Mouse (Mus musculus): ENCODE measurements around the gene Sec14l1. TPM values are rescaled to one million over a fixed set of nuclear protein-coding genes. Genes with fewer than 3 reads are reported as not detected.

Gene Sec14l1
- polyA plus RNA-seq, 1 experiment: 133 TPM

DNA sequence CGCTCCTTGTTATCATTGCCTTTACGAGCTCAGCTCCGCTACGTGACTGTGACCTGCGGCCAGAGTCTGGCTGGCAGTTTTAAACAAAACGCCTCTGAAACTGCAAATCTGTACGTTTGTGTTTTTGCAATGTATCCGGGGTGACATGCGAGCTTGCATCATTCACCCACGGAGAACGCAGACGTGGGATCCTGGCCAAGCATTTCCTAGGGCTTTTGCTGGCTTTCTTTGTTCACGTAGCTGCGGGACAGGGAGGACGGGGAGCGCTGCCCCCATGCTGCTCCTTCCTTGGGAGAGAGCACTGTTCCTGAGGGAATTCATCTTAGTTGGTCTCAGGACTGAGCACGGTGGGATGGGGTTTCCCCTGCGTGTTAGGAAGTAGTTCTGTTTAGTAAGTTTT is 2.4 kb downstream of the Sec14l1 start:
- Histone ChIP-seq H3K27me3 (ENCODE audit: control insufficient read depth, insufficient read depth, low read length) (no peaks in the 10 kb centered on the region), H3K27ac (ENCODE audit: control insufficient read depth, insufficient read depth, low read depth, low read length) (no peak overlapping the region), H3K4me3 (ENCODE audit: control insufficient read depth, low read depth, low read length) (no peak overlapping the region; the same call in 1 of the 2 replicates), H3K4me1 (ENCODE audit: control insufficient read depth, insufficient read depth, low read length) (peaks cover 25% of the 10 kb centered on the region), H3K36me3 (ENCODE audit: control insufficient read depth, insufficient read depth, low read length) (no peaks in the 10 kb centered on the region)
- TF ChIP-seq CTCF (IDR thresholded peaks at IDR 0.05; ENCODE audit: control insufficient read depth, insufficient read depth, insufficient replicate concordance, low read depth, low read length) (no peak), POLR2A (IDR thresholded peaks at IDR 0.05; ENCODE audit: control insufficient read depth, low read depth, low read length) (no peak)

GRCm38 (mm10) chr11:117117791-117118190 is 2.8 kb downstream of the Sec14l1 start:
- H3K4me1 ChIP-seq (ENCODE audit: control insufficient read depth, insufficient read depth, low read length): peaks cover 25% of the 10 kb centered on the region
- H3K27me3 ChIP-seq (ENCODE audit: control insufficient read depth, insufficient read depth, low read length): no peaks in the 10 kb centered on the region

GRCm38 (mm10) chr11:117118248-117118647 is 3.3 kb downstream of the Sec14l1 start:
- no peaks in the 10 kb centered on the region for H3K27me3 ChIP-seq (ENCODE audit: control insufficient read depth, insufficient read depth, low read length)
- no peaks in the 10 kb centered on the region for H3K36me3 ChIP-seq (ENCODE audit: control insufficient read depth, insufficient read depth, low read length)
- H3K4me3 ChIP-seq (ENCODE audit: control insufficient read depth, low read depth, low read length): no peak overlapping the region
- peaks cover 25% of the 10 kb centered on the region for H3K4me1 ChIP-seq (ENCODE audit: control insufficient read depth, insufficient read depth, low read length)
- TF ChIP-seq CTCF (IDR thresholded peaks at IDR 0.05; ENCODE audit: control insufficient read depth, insufficient read depth, insufficient replicate concordance, low read depth, low read length) (no peak), POLR2A (IDR thresholded peaks at IDR 0.05; ENCODE audit: control insufficient read depth, low read depth, low read length) (no peak)
- H3K27ac ChIP-seq (ENCODE audit: control insufficient read depth, insufficient read depth, low read depth, low read length): no peak overlapping the region

More at GRCm38 (mm10) chr11:117117791-117118190, 2.8 kb downstream of the Sec14l1 start:
- no peak overlapping the region for H3K4me3 ChIP-seq (ENCODE audit: control insufficient read depth, low read depth, low read length)
- H3K36me3 ChIP-seq (ENCODE audit: control insufficient read depth, insufficient read depth, low read length): no peaks in the 10 kb centered on the region
- TF ChIP-seq CTCF (IDR thresholded peaks at IDR 0.05; ENCODE audit: control insufficient read depth, insufficient read depth, insufficient replicate concordance, low read depth, low read length) (no peak), POLR2A (IDR thresholded peaks at IDR 0.05; ENCODE audit: control insufficient read depth, low read depth, low read length) (no peak)
- H3K27ac ChIP-seq (ENCODE audit: control insufficient read depth, insufficient read depth, low read depth, low read length): no peak overlapping the region

DNA sequence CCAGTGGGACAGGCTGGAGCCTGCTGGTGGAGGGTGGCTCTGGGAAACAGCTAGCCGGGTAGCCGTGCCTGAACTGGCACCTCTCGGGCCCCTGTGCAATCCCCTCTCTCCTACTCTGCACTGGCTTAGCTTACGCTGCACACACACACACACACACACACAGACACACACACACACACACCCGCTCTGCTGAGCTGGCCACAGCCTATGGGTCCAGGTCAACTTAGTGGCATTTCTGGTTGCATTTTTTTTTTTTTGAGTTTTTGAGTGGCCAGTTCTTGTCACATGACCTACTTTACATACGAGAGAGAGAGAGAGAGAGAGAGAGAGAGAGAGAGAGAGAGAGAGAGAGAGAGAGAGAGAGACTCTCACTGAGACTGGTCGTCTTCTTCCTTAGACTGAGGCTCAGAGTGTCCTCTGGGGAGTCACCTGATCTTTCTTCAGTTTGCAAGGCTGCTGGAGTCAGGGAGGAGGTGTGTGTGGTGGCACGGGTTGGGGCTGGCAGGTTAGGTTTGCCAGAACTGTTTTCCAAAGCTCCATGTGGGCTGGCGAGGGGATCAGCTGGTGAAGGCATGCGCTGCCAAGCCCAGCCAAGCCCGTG is 3.9 kb downstream of the Sec14l1 start:
- Histone ChIP-seq H3K36me3 (ENCODE audit: control insufficient read depth, insufficient read depth, low read length) (no peaks in the 10 kb centered on the region), H3K27ac (ENCODE audit: control insufficient read depth, insufficient read depth, low read depth, low read length) (no peak overlapping the region), H3K4me3 (ENCODE audit: control insufficient read depth, low read depth, low read length) (no peak overlapping the region), H3K4me1 (ENCODE audit: control insufficient read depth, insufficient read depth, low read length) (peaks cover 25% of the 10 kb centered on the region), H3K27me3 (ENCODE audit: control insufficient read depth, insufficient read depth, low read length) (no peaks in the 10 kb centered on the region)
- TF ChIP-seq CTCF (IDR thresholded peaks at IDR 0.05; ENCODE audit: control insufficient read depth, insufficient read depth, insufficient replicate concordance, low read depth, low read length): no peak
- TF ChIP-seq POLR2A (IDR thresholded peaks at IDR 0.05; ENCODE audit: control insufficient read depth, low read depth, low read length): no peak

DNA sequence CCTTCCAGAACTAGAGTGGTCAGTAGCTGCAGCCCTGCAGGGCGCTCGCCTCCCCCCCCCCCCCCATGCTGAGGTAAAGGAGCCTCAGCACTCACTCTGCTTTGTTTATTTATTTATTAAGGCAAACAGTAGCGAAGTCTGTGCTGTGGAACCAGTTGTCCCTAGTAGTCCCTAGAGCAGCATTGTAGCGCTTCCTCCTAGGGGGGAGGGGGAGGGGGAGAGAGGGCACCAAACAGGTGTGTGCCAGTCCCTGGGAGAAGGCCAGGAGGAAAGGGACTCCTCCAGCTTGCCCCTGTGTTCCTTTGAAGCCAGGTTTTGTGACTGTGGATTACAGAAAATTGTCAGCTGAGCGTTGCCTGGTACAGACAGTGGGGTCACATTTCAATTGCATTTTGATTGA is 4.8 kb downstream of the Sec14l1 start:
- Histone ChIP-seq H3K27ac (ENCODE audit: control insufficient read depth, insufficient read depth, low read depth, low read length) (no peak overlapping the region), H3K36me3 (ENCODE audit: control insufficient read depth, insufficient read depth, low read length) (no peaks in the 10 kb centered on the region), H3K27me3 (ENCODE audit: control insufficient read depth, insufficient read depth, low read length) (no peaks in the 10 kb centered on the region), H3K4me3 (ENCODE audit: control insufficient read depth, low read depth, low read length) (no peak overlapping the region), H3K4me1 (ENCODE audit: control insufficient read depth, insufficient read depth, low read length) (peaks cover 19% of the 10 kb centered on the region)
- TF ChIP-seq CTCF (IDR thresholded peaks at IDR 0.05; ENCODE audit: control insufficient read depth, insufficient read depth, insufficient replicate concordance, low read depth, low read length) (no peak), POLR2A (IDR thresholded peaks at IDR 0.05; ENCODE audit: control insufficient read depth, low read depth, low read length) (no peak)

GRCm38 (mm10) chr11:117120285-117121163 is 5.6 kb downstream of the Sec14l1 start:
- H3K27ac ChIP-seq (ENCODE audit: control insufficient read depth, insufficient read depth, low read depth, low read length): peak overlapping the region; percentile 12; the same call in 1 of the 2 replicates
- TF ChIP-seq CTCF (IDR thresholded peaks at IDR 0.05; ENCODE audit: control insufficient read depth, insufficient read depth, insufficient replicate concordance, low read depth, low read length) (no peak), POLR2A (IDR thresholded peaks at IDR 0.05; ENCODE audit: control insufficient read depth, low read depth, low read length) (no peak)
- H3K4me3 ChIP-seq (ENCODE audit: control insufficient read depth, low read depth, low read length): no peak overlapping the region
- no peaks in the 10 kb centered on the region for H3K36me3 ChIP-seq (ENCODE audit: control insufficient read depth, insufficient read depth, low read length)
- no peaks in the 10 kb centered on the region for H3K27me3 ChIP-seq (ENCODE audit: control insufficient read depth, insufficient read depth, low read length)
- peaks cover 19% of the 10 kb centered on the region for H3K4me1 ChIP-seq (ENCODE audit: control insufficient read depth, insufficient read depth, low read length)

DNA sequence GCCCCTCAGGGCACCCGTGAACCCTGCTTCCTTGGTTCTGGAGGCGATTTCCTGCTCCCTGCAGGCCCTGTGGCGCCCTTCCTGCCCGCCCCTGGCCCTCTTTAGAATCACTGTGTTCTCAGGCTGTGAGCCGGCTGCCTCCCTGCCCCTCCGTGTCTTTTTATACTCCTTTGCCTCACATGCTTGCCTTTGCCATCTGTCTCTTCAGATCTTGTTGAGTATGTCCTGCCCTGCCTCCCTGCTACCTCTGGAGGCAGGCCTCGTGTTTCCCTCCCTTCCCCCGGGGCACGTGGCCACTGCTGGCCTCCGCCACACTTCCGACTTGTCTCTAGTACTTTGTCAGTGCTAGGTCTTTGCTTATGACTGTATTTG is 6.2 kb downstream of the Sec14l1 start:
- no peak overlapping the region for H3K4me3 ChIP-seq (ENCODE audit: control insufficient read depth, low read depth, low read length)
- no peaks in the 10 kb centered on the region for H3K27me3 ChIP-seq (ENCODE audit: control insufficient read depth, insufficient read depth, low read length)
- no peak for TF ChIP-seq POLR2A (IDR thresholded peaks at IDR 0.05; ENCODE audit: control insufficient read depth, low read depth, low read length)
- TF ChIP-seq CTCF (IDR thresholded peaks at IDR 0.05; ENCODE audit: control insufficient read depth, insufficient read depth, insufficient replicate concordance, low read depth, low read length): no peak
- H3K36me3 ChIP-seq (ENCODE audit: control insufficient read depth, insufficient read depth, low read length): no peaks in the 10 kb centered on the region
- peaks cover 17% of the 10 kb centered on the region for H3K4me1 ChIP-seq (ENCODE audit: control insufficient read depth, insufficient read depth, low read length)
- no peak overlapping the region for H3K27ac ChIP-seq (ENCODE audit: control insufficient read depth, insufficient read depth, low read depth, low read length)

All from testis, adult 2 months (tissue).